Mouse (Mus musculus): ENCODE measurements around the gene Upf1. TPM values are rescaled to one million over a fixed set of nuclear protein-coding genes. Genes with fewer than 3 reads are reported as not detected.

Upf1 gene
- 47.2 TPM for polyA plus RNA-seq (2012; fragmentation: generic; extraction: Trizol)
- long read RNA-seq, experiment 1, partial matches to known transcripts = 0 of 7 reads
- long read RNA-seq, experiment 1, other reads (novel, unspliced or antisense) = 7 of 7 reads
- long read RNA-seq, experiment 2, full-length matches to known transcripts = 1 of 5 reads
- long read RNA-seq, experiment 2, partial matches to known transcripts = 4 of 5 reads
- long read RNA-seq, experiment 2, other reads (novel, unspliced or antisense) = 0 of 5 reads

- H3K79me2 ChIP-seq (ENCODE audit: control insufficient read depth, insufficient read depth) = peaks cover 47% of the 10 kb centered on the region
- H3K36me3 ChIP-seq (ENCODE audit: control insufficient read depth, insufficient read depth) = peaks cover 6% of the 10 kb centered on the region
- no peak for TF ChIP-seq USF1 (IDR thresholded peaks at IDR 0.05; ENCODE audit: low read depth)
- TF ChIP-seq FOSL1 (IDR thresholded peaks at IDR 0.05; ENCODE audit: insufficient read depth, low read length, poor library complexity, severe bottlenecking) = no peak
- TF ChIP-seq MYOG (IDR thresholded peaks at IDR 0.05; ENCODE audit: control insufficient read depth, extremely low read depth, insufficient read length) = no peak
- TF ChIP-seq CTCF (IDR thresholded peaks at IDR 0.05; ENCODE audit: control insufficient read depth, insufficient read depth, insufficient read length) = no peak
- TF ChIP-seq MAX (IDR thresholded peaks at IDR 0.05) = no peak
- TF ChIP-seq CEBPB (IDR thresholded peaks at IDR 0.05; ENCODE audit: low read depth) = no peak
- TF ChIP-seq MYOD1 (IDR thresholded peaks at IDR 0.05; ENCODE audit: control insufficient read depth, insufficient read length, low read depth) = no peak
- H3K27me3 ChIP-seq (ENCODE audit: control insufficient read depth, insufficient read depth, insufficient read length) = no peaks in the 10 kb centered on the region
- peak within 1 kb of the TSS; percentile 90 for H3K4me3 ChIP-seq (ENCODE audit: insufficient read depth, poor library complexity, severe bottlenecking)
- H3K79me3 ChIP-seq (ENCODE audit: low read depth) = peaks cover 45% of the 10 kb centered on the region
- peak within 1 kb of the TSS; percentile 81 for H3ac ChIP-seq (ENCODE audit: control insufficient read depth, insufficient read length, low read depth)
These were observed at the start of gene Upf1 for GRCm38 (mm10) chr8:70353194-70353817. Gene Upf1, minus strand, starts transcription at chr8:70353278.

DNA sequence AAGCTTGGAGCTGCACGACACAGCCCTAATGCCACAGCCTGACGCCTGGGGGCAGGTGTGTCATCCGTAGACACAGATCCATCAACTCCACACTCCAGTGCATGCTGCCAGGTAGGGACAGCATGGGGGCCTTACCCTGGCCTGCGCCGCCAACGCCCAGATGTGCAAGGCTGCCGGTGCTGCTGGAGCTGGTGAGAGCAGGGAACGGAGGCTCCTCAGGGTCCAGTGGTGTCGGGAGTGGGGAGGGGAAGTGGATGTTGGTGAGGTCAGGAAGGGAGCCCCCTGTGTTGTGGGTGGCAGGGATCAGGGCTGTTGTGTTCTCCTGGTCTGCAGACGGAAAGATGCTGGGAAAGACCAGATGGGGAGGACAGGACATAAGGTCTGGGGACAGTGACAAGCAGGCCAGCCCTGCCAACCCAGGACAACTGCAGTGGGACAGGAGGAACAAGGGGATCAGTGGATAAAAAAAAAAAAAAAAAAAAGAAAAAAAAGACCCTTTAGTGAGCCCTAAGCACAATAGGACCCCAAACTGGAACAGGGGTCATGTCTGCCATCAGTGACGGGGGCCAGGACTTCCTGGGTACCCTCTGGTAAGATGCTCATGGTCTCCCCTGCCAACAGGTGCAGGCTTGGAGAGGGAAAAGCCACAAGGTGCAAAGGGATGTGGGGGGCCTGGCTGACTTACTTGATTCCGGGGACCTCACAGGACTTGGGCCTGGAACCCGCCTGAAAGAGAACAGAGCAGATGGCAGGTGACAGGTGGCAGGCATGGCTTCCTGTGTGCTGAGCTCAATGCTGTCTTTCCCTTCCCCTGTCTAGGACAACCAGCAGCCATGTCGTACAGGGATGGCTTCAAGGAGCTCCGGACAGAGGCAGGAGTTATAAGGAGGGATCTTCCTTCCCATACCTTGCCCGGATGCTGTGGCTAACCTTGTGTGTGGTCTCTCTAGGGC is 44.8 kb upstream of the Upf1 start:
- no peak overlapping the region for H3ac ChIP-seq (ENCODE audit: control insufficient read depth, insufficient read length, low read depth)
- no peak overlapping the region for H3K4me3 ChIP-seq (ENCODE audit: insufficient read depth, poor library complexity, severe bottlenecking)
- H3K79me3 ChIP-seq (ENCODE audit: low read depth) = no peaks in the 10 kb centered on the region
- no peak for TF ChIP-seq USF1 (IDR thresholded peaks at IDR 0.05; ENCODE audit: low read depth)
- no peak for TF ChIP-seq MAX (IDR thresholded peaks at IDR 0.05)
- no peak for TF ChIP-seq MYOG (IDR thresholded peaks at IDR 0.05; ENCODE audit: control insufficient read depth, extremely low read depth, insufficient read length)
- TF ChIP-seq MYOD1 (IDR thresholded peaks at IDR 0.05; ENCODE audit: control insufficient read depth, insufficient read length, low read depth) = no peak
- no peak for TF ChIP-seq CEBPB (IDR thresholded peaks at IDR 0.05; ENCODE audit: low read depth)
- TF ChIP-seq CTCF (IDR thresholded peaks at IDR 0.05; ENCODE audit: control insufficient read depth, insufficient read depth, insufficient read length) = no peak
- no peak for TF ChIP-seq FOSL1 (IDR thresholded peaks at IDR 0.05; ENCODE audit: insufficient read depth, low read length, poor library complexity, severe bottlenecking)
- no peaks in the 10 kb centered on the region for H3K79me2 ChIP-seq (ENCODE audit: control insufficient read depth, insufficient read depth)
- no peaks in the 10 kb centered on the region for H3K27me3 ChIP-seq (ENCODE audit: control insufficient read depth, insufficient read depth, insufficient read length)
- no peaks in the 10 kb centered on the region for H3K36me3 ChIP-seq (ENCODE audit: control insufficient read depth, insufficient read depth)

- H3ac ChIP-seq (ENCODE audit: control insufficient read depth, insufficient read length, low read depth) = no peak overlapping the region
- TF ChIP-seq CTCF (IDR thresholded peaks at IDR 0.05; ENCODE audit: control insufficient read depth, insufficient read depth, insufficient read length) = no peak
- no peak for TF ChIP-seq CEBPB (IDR thresholded peaks at IDR 0.05; ENCODE audit: low read depth)
- no peak for TF ChIP-seq USF1 (IDR thresholded peaks at IDR 0.05; ENCODE audit: low read depth)
- TF ChIP-seq MYOG (IDR thresholded peaks at IDR 0.05; ENCODE audit: control insufficient read depth, extremely low read depth, insufficient read length) = no peak
- no peak for TF ChIP-seq MAX (IDR thresholded peaks at IDR 0.05)
- TF ChIP-seq MYOD1 (IDR thresholded peaks at IDR 0.05; ENCODE audit: control insufficient read depth, insufficient read length, low read depth) = no peak
- TF ChIP-seq FOSL1 (IDR thresholded peaks at IDR 0.05; ENCODE audit: insufficient read depth, low read length, poor library complexity, severe bottlenecking) = no peak
- H3K79me2 ChIP-seq (ENCODE audit: control insufficient read depth, insufficient read depth) = no peaks in the 10 kb centered on the region
- H3K27me3 ChIP-seq (ENCODE audit: control insufficient read depth, insufficient read depth, insufficient read length) = no peaks in the 10 kb centered on the region
- H3K79me3 ChIP-seq (ENCODE audit: low read depth) = no peaks in the 10 kb centered on the region
- no peaks in the 10 kb centered on the region for H3K36me3 ChIP-seq (ENCODE audit: control insufficient read depth, insufficient read depth)
- no peak overlapping the region for H3K4me3 ChIP-seq (ENCODE audit: insufficient read depth, poor library complexity, severe bottlenecking)
These were observed 43.1 kb upstream of the Upf1 start for GRCm38 (mm10) chr8:70396184-70396583.

- Histone ChIP-seq H3K36me3 (ENCODE audit: control insufficient read depth, insufficient read depth) (no peaks in the 10 kb centered on the region), H3K79me2 (ENCODE audit: control insufficient read depth, insufficient read depth) (no peaks in the 10 kb centered on the region), H3K27me3 (ENCODE audit: control insufficient read depth, insufficient read depth, insufficient read length) (no peaks in the 10 kb centered on the region), H3ac (ENCODE audit: control insufficient read depth, insufficient read length, low read depth) (no peak overlapping the region), H3K79me3 (ENCODE audit: low read depth) (no peaks in the 10 kb centered on the region), H3K4me3 (ENCODE audit: insufficient read depth, poor library complexity, severe bottlenecking) (no peak overlapping the region)
- TF ChIP-seq CTCF (IDR thresholded peaks at IDR 0.05; ENCODE audit: control insufficient read depth, insufficient read depth, insufficient read length) (no peak), USF1 (IDR thresholded peaks at IDR 0.05; ENCODE audit: low read depth) (no peak), CEBPB (IDR thresholded peaks at IDR 0.05; ENCODE audit: low read depth) (no peak), FOSL1 (IDR thresholded peaks at IDR 0.05; ENCODE audit: insufficient read depth, low read length, poor library complexity, severe bottlenecking) (no peak), MAX (IDR thresholded peaks at IDR 0.05) (no peak), MYOG (IDR thresholded peaks at IDR 0.05; ENCODE audit: control insufficient read depth, extremely low read depth, insufficient read length) (no peak), MYOD1 (IDR thresholded peaks at IDR 0.05; ENCODE audit: control insufficient read depth, insufficient read length, low read depth) (no peak)
These were observed 42.6 kb upstream of the Upf1 start for GRCm38 (mm10) chr8:70395649-70396048.

GRCm38 (mm10) chr8:70394269-70394998 is 41.4 kb upstream of the Upf1 start:
- no peaks in the 10 kb centered on the region for H3K36me3 ChIP-seq (ENCODE audit: control insufficient read depth, insufficient read depth)
- H3K4me3 ChIP-seq (ENCODE audit: insufficient read depth, poor library complexity, severe bottlenecking) = no peak overlapping the region
- H3K27me3 ChIP-seq (ENCODE audit: control insufficient read depth, insufficient read depth, insufficient read length) = no peaks in the 10 kb centered on the region
- no peak overlapping the region for H3ac ChIP-seq (ENCODE audit: control insufficient read depth, insufficient read length, low read depth)
- H3K79me3 ChIP-seq (ENCODE audit: low read depth) = no peaks in the 10 kb centered on the region
- H3K79me2 ChIP-seq (ENCODE audit: control insufficient read depth, insufficient read depth) = no peaks in the 10 kb centered on the region
- TF ChIP-seq USF1 (IDR thresholded peaks at IDR 0.05; ENCODE audit: low read depth) (no peak), MYOD1 (IDR thresholded peaks at IDR 0.05; ENCODE audit: control insufficient read depth, insufficient read length, low read depth) (no peak), FOSL1 (IDR thresholded peaks at IDR 0.05; ENCODE audit: insufficient read depth, low read length, poor library complexity, severe bottlenecking) (no peak), MAX (IDR thresholded peaks at IDR 0.05) (no peak), CEBPB (IDR thresholded peaks at IDR 0.05; ENCODE audit: low read depth) (no peak), CTCF (IDR thresholded peaks at IDR 0.05; ENCODE audit: control insufficient read depth, insufficient read depth, insufficient read length) (no peak), MYOG (IDR thresholded peaks at IDR 0.05; ENCODE audit: control insufficient read depth, extremely low read depth, insufficient read length) (no peak)

Data from C2C12 (cell line).